In the genomic region with DNA sequence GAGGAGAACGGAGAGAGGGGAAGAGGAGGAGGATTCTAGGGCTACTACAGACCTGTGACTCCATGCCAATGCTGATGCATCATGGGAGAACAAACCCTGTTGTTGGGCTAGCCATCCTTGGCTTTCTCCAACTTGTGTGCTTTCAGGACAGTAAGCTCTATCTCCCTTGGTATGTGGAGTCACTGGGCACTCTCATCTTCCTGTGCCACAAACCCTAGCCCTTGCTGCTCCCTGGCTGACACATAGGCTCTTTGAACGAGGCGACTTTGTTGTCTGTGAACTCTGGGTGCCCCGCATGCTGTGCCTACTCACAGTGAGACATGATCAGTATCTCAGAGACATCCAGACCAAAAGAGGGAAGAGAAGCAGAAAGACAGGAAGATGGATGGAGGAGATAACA, we compare ENCODE assay signal across 32 mouse cellular contexts.
"Had no signal": no experiment of that assay in that cellular context is flagged by ENCODE, and none has a peak within 500 bp of the region (broad histone marks: within the 10 kb centered on the region; RNA-seq: fewer than 3 reads in every experiment).

No protein-coding gene starts in this region.

- ATAC-seq: liver, embryonic 12.5 days; liver, postnatal 0 days; lung, postnatal 0 days; midbrain, embryonic 13.5 days; midbrain, embryonic 15.5 days; midbrain, embryonic 16.5 days had no signal

- H3K4me3 ChIP-seq: limb, embryonic 10.5 days; limb, embryonic 12.5 days; limb, embryonic 13.5 days; limb, embryonic 15.5 days; liver, embryonic 12.5 days; liver, embryonic 13.5 days; liver, embryonic 15.5 days; lung, embryonic 15.5 days; megakaryocyte, embryonic 14.5 days; midbrain, embryonic 10.5 days; midbrain, embryonic 12.5 days; midbrain, embryonic 13.5 days; midbrain, embryonic 15.5 days; myocyte; neural tube, embryonic 12.5 days had no signal

- H3K4me2 ChIP-seq: limb, embryonic 12.5 days; limb, embryonic 13.5 days; limb, embryonic 15.5 days; liver, embryonic 11.5 days; liver, embryonic 12.5 days; liver, embryonic 13.5 days; liver, embryonic 15.5 days; lung, embryonic 14.5 days; lung, embryonic 15.5 days; midbrain, embryonic 11.5 days; midbrain, embryonic 12.5 days; midbrain, embryonic 13.5 days; midbrain, embryonic 15.5 days; neural tube, embryonic 12.5 days had no signal

- H3K27me3 ChIP-seq: limb, embryonic 12.5 days; limb, embryonic 13.5 days; limb, embryonic 15.5 days; liver, embryonic 12.5 days; liver, embryonic 13.5 days; liver, embryonic 15.5 days; lung, embryonic 15.5 days; megakaryocyte, embryonic 14.5 days; midbrain, embryonic 12.5 days; midbrain, embryonic 13.5 days; midbrain, embryonic 15.5 days; neural tube, embryonic 12.5 days had no signal

- DNase-seq: left cerebral cortex, postnatal 4 days; liver; liver, embryonic 13.5 days; liver, postnatal 0 days; lung, adult 18-20 months; lung, adult 2 months; lung, embryonic 14.5 days; lung, postnatal 10 days; lung, postnatal 14 days; lung, postnatal 36 days; lung, postnatal 4 days; midbrain, embryonic 14.5 days had no signal

- H3K36me3 ChIP-seq: limb, embryonic 10.5 days; limb, embryonic 12.5 days; limb, embryonic 13.5 days; limb, embryonic 15.5 days; liver, embryonic 12.5 days; liver, embryonic 13.5 days; liver, embryonic 15.5 days; lung, embryonic 15.5 days; midbrain, embryonic 10.5 days; midbrain, embryonic 12.5 days; midbrain, embryonic 13.5 days; midbrain, embryonic 15.5 days; neural tube, embryonic 12.5 days had no signal

- H3K9ac ChIP-seq: limb, embryonic 12.5 days; limb, embryonic 13.5 days; limb, embryonic 15.5 days; liver, embryonic 12.5 days; liver, embryonic 13.5 days; liver, embryonic 14.5 days; liver, embryonic 15.5 days; liver, postnatal 0 days; lung, embryonic 14.5 days; lung, embryonic 15.5 days; midbrain, embryonic 12.5 days; midbrain, embryonic 13.5 days; midbrain, embryonic 15.5 days; neural tube, embryonic 12.5 days had no signal

- H3K9me3 ChIP-seq: limb, embryonic 10.5 days; limb, embryonic 12.5 days; limb, embryonic 13.5 days; limb, embryonic 15.5 days; liver, embryonic 13.5 days; liver, embryonic 15.5 days; lung, embryonic 15.5 days; midbrain, embryonic 10.5 days; midbrain, embryonic 12.5 days; midbrain, embryonic 13.5 days; midbrain, embryonic 15.5 days; neural tube, embryonic 12.5 days had no signal

- H3K27ac ChIP-seq: limb, embryonic 10.5 days; limb, embryonic 12.5 days; limb, embryonic 13.5 days; limb, embryonic 15.5 days; liver, embryonic 12.5 days; liver, embryonic 13.5 days; liver, embryonic 14.5 days; liver, embryonic 15.5 days; lung, embryonic 15.5 days; macrophage; midbrain, embryonic 10.5 days; midbrain, embryonic 12.5 days; midbrain, embryonic 13.5 days; midbrain, embryonic 15.5 days; neural tube, embryonic 12.5 days had no signal

- H3K4me1 ChIP-seq: liver, embryonic 12.5 days; liver, embryonic 13.5 days; liver, embryonic 15.5 days; megakaryocyte, embryonic 14.5 days; midbrain, embryonic 10.5 days; midbrain, embryonic 12.5 days; midbrain, embryonic 13.5 days; midbrain, embryonic 15.5 days; neural tube, embryonic 12.5 days had no signal
